Mouse (Mus musculus): ENCODE results near the gene Rfc4. TPM values are rescaled to one million over a fixed set of nuclear protein-coding genes. Genes with fewer than 3 reads are reported as not detected.

Rfc4 gene
- polyA plus RNA-seq, 1 experiment from 2014 or later, result 77.3 TPM

DNA sequence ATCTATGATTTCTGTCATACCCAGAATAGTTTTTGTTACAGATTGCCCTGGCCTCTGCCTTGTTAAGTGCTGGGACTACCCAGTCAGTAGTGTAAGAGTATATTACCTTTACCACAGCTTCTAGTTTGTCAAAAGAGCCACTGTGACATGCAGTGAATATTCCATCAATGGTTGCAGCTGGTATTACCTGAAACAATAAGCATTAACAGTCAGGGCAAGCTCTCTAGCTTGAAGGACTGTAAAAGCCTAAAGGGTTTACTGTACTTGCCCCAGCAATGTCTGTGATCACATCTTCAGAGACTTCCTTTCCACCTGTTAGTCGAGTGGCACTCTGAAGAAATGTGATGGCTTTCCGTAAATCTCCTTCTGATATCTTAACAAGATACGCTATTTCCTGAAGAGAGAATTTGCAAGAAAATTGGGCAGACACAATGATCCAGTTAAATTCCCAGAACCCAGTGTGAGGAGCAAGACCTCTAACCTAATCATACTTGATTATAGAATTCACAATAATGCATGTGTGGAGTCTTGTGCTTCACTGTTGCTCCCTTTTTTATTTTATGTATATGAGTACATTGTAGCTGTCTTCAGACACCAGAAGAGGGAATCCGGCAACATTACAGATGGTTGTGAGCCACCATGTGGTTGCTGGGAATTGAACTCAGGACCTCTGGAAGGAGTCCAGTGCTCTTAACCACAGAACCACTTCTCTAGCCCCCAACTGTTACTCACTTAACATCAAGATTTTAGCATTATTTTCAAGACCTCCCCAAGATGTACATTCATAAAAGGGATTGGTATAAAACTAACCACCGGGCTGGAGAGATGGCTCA is 13.0 kb downstream of the Rfc4 start:
- Histone ChIP-seq H3K27me3 (ENCODE audit: insufficient read depth, low read length) (no peaks in the 10 kb centered on the region), H3K9me3 (replicated peaks; ENCODE audit: low read length) (no peaks in the 10 kb centered on the region), H3K4me3 (replicated peaks; ENCODE audit: low read depth, low read length) (no peak overlapping the region), H3K4me1 (replicated peaks; ENCODE audit: insufficient read depth, low read length) (peaks cover 7% of the 10 kb centered on the region; the same call in 1 of the 2 replicates), H3K27ac (no peak overlapping the region), H3K4me2 (ENCODE audit: low read length) (no peak overlapping the region), H3K36me3 (ENCODE audit: insufficient read depth, low read length) (peaks cover 39% of the 10 kb centered on the region), H3K9ac (ENCODE audit: low read depth, low read length) (no peak overlapping the region)
- DNase-seq (ENCODE audit: low spot score) (no peak), ATAC-seq (replicated peaks; ENCODE audit: low FRiP score, low read depth) (peak; percentile 30; the same call in 1 of the 2 replicates)
- 65% methylated on average over 5 of the region's 5 CpGs for WGBS
- 0 out of 2 replicates have a peak, but pooled peaks have one; percentile 8 for TF ChIP-seq CTCF (IDR thresholded peaks at IDR 0.05; ENCODE audit: low read depth)

DNA sequence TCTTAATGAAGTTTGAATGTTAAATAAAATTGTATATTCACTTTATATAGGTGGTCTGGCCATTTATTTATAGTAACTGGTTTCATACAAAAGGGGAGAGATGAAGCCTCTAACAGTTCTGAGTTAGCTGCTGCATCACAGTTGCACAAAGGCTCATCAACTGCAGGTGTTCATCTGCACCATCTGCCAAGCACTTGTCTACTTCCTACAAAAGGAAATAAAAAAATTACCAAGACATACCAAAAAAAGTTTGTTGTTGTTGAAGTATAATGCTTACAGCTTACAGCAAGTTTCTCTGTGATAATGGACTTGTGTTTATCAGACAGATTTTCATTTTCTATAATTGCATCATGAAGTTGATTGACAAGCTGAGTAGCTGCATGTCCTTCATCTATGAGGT is 13.6 kb downstream of the Rfc4 start:
- Histone ChIP-seq H3K9me3 (replicated peaks; ENCODE audit: low read length) (no peaks in the 10 kb centered on the region), H3K4me2 (ENCODE audit: low read length) (no peak overlapping the region), H3K36me3 (ENCODE audit: insufficient read depth, low read length) (peaks cover 42% of the 10 kb centered on the region), H3K27me3 (ENCODE audit: insufficient read depth, low read length) (no peaks in the 10 kb centered on the region), H3K4me1 (replicated peaks; ENCODE audit: insufficient read depth, low read length) (peaks cover 9% of the 10 kb centered on the region; the same call in 1 of the 2 replicates), H3K4me3 (replicated peaks; ENCODE audit: low read depth, low read length) (no peak overlapping the region), H3K27ac (no peak overlapping the region), H3K9ac (ENCODE audit: low read depth, low read length) (no peak overlapping the region)
- ATAC-seq (replicated peaks; ENCODE audit: low FRiP score, low read depth), result no peak
- no peak for DNase-seq (ENCODE audit: low spot score)
- no peak for TF ChIP-seq CTCF (IDR thresholded peaks at IDR 0.05; ENCODE audit: low read depth)

DNA sequence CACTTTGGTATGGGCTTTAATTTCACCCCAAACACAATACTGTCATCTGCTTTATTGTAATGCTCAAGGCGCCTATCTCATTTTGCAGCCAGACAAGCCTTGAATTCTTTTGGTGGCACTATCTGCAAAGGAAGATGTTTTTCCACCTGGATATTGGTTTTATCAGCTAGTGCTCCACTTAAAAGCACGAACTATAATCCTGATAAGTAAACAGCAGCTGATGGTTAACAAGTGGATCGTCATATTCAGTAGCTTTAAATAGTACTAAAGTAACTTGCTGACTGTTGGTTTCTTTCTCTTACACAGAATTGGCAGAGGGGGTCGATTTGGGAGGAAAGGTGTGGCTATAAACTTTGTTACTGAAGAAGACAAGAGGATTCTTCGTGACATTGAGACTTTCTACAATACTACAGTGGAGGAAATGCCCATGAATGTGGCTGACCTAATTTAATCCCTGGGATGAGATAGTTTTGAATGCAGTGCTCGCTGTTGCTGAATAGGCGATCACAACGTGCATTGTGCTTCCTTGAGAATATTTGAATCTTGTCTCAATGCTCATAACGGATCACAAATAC is 14.6 kb downstream of the Rfc4 start:
- H3K9me3 ChIP-seq (replicated peaks; ENCODE audit: low read length), result no peaks in the 10 kb centered on the region
- H3K36me3 ChIP-seq (ENCODE audit: insufficient read depth, low read length), result peaks cover 42% of the 10 kb centered on the region
- H3K4me3 ChIP-seq (replicated peaks; ENCODE audit: low read depth, low read length), result no peak overlapping the region
- H3K27ac ChIP-seq, result no peak overlapping the region
- H3K27me3 ChIP-seq (ENCODE audit: insufficient read depth, low read length), result no peaks in the 10 kb centered on the region
- ATAC-seq (replicated peaks; ENCODE audit: low FRiP score, low read depth) (no peak), DNase-seq (ENCODE audit: low spot score) (no peak)
- no peak overlapping the region for H3K4me2 ChIP-seq (ENCODE audit: low read length)
- no peak overlapping the region for H3K9ac ChIP-seq (ENCODE audit: low read depth, low read length)
- WGBS, result 53% methylated on average over 9 of the region's 9 CpGs
- TF ChIP-seq CTCF (IDR thresholded peaks at IDR 0.05; ENCODE audit: low read depth), result no peak
- H3K4me1 ChIP-seq (replicated peaks; ENCODE audit: insufficient read depth, low read length), result peaks cover 9% of the 10 kb centered on the region; the same call in 1 of the 2 replicates

- Histone ChIP-seq H3K27me3 (ENCODE audit: insufficient read depth, low read length) (no peaks in the 10 kb centered on the region), H3K27ac (no peak overlapping the region), H3K4me2 (ENCODE audit: low read length) (no peak overlapping the region), H3K4me3 (replicated peaks; ENCODE audit: low read depth, low read length) (no peak overlapping the region), H3K9me3 (replicated peaks; ENCODE audit: low read length) (no peaks in the 10 kb centered on the region), H3K9ac (ENCODE audit: low read depth, low read length) (no peak overlapping the region), H3K36me3 (ENCODE audit: insufficient read depth, low read length) (peaks cover 42% of the 10 kb centered on the region), H3K4me1 (replicated peaks; ENCODE audit: insufficient read depth, low read length) (peaks cover 9% of the 10 kb centered on the region; the same call in 1 of the 2 replicates)
- TF ChIP-seq CTCF (IDR thresholded peaks at IDR 0.05; ENCODE audit: low read depth), result no peak
- WGBS, result 73% methylated on average over 12 of the region's 12 CpGs
- ATAC-seq (replicated peaks; ENCODE audit: low FRiP score, low read depth) (no peak), DNase-seq (ENCODE audit: low spot score) (no peak)
Measured at GRCm38 (mm10) chr16:23112348-23112747, 15.2 kb downstream of the Rfc4 start.

DNA sequence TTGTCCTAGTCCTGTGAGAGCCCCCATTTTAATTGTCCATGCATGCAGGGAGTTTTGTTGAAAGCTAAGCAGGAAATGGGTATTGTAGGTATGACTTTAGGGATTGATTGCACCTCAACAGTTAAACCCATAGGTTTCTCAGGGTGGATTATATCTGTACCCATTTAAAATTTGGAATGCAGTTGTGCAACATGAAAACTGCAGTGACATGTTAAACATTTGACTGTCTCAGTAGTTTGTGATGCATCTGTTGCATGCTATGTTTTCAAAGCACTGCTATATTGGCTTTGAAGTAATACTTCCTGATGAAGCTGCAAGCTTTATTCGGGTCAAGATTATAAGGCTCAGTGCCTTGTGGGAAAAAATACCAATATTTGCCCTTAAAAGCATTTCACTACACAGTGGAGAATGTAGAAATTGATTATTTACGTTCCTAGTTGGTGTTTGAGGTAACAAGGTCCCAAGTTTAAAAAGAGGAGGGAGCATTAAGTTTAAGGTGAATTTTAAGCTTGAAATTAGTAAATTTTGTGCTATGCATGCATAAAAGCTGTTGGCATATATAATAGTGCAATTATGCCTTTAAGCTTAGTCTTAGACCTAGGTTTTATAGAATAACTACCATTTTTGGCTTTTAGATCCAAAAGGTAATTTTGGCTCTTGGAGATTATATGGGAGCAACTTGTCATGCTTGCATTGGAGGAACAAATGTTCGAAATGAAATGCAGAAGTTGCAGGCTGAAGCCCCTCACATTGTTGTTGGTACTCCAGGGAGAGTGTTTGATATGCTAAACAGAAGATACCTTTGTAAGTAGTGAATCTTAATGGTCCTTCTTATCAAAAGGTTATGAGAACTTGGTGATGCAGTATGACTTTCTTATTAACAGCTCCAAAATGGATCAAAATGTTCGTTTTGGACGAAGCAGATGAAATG is 17.9 kb downstream of the Rfc4 start:
- peak overlapping the region; percentile 86 for H3K4me3 ChIP-seq (replicated peaks; ENCODE audit: low read depth, low read length)
- peaks cover 39% of the 10 kb centered on the region for H3K36me3 ChIP-seq (ENCODE audit: insufficient read depth, low read length)
- WGBS, result 33% methylated on average over 5 of the region's 5 CpGs
- H3K27me3 ChIP-seq (ENCODE audit: insufficient read depth, low read length), result no peaks in the 10 kb centered on the region
- TF ChIP-seq CTCF (IDR thresholded peaks at IDR 0.05; ENCODE audit: low read depth), result no peak
- no peak for ATAC-seq (replicated peaks; ENCODE audit: low FRiP score, low read depth)
- peaks cover 9% of the 10 kb centered on the region; the same call in 1 of the 2 replicates for H3K4me1 ChIP-seq (replicated peaks; ENCODE audit: insufficient read depth, low read length)
- H3K27ac ChIP-seq, result no peak overlapping the region
- no peak for DNase-seq (ENCODE audit: low spot score)
- H3K9ac ChIP-seq (ENCODE audit: low read depth, low read length), result peak overlapping the region; percentile 99; the same call in 1 of the 2 replicates
- peak overlapping the region; percentile 58 for H3K4me2 ChIP-seq (ENCODE audit: low read length)
- H3K9me3 ChIP-seq (replicated peaks; ENCODE audit: low read length), result no peaks in the 10 kb centered on the region

- Histone ChIP-seq H3K4me2 (ENCODE audit: low read length) (peak overlapping the region; percentile 58), H3K9ac (ENCODE audit: low read depth, low read length) (peak overlapping the region; percentile 99; the same call in 1 of the 2 replicates)
- no peak for DNase-seq (ENCODE audit: low spot score)
Measured at GRCm38 (mm10) chr16:23108943-23109342, 18.6 kb downstream of the Rfc4 start.

More at GRCm38 (mm10) chr16:23108943-23109342, 18.6 kb downstream of the Rfc4 start:
- Histone ChIP-seq H3K4me3 (replicated peaks; ENCODE audit: low read depth, low read length) (peak overlapping the region; percentile 86), H3K36me3 (ENCODE audit: insufficient read depth, low read length) (peaks cover 34% of the 10 kb centered on the region), H3K9me3 (replicated peaks; ENCODE audit: low read length) (no peaks in the 10 kb centered on the region), H3K27ac (no peak overlapping the region; the same call in 1 of the 2 replicates), H3K27me3 (ENCODE audit: insufficient read depth, low read length) (no peaks in the 10 kb centered on the region), H3K4me1 (replicated peaks; ENCODE audit: insufficient read depth, low read length) (peaks cover 9% of the 10 kb centered on the region; the same call in 1 of the 2 replicates)
- TF ChIP-seq CTCF (IDR thresholded peaks at IDR 0.05; ENCODE audit: low read depth), result no peak
- WGBS, result 1% methylated on average over 5 of the region's 5 CpGs
- ATAC-seq (replicated peaks; ENCODE audit: low FRiP score, low read depth), result no peak

All from kidney, postnatal 0 days (tissue).